Mouse (Mus musculus): ENCODE results near the gene Ppp2r5c.

Ppp2r5c gene

DNA sequence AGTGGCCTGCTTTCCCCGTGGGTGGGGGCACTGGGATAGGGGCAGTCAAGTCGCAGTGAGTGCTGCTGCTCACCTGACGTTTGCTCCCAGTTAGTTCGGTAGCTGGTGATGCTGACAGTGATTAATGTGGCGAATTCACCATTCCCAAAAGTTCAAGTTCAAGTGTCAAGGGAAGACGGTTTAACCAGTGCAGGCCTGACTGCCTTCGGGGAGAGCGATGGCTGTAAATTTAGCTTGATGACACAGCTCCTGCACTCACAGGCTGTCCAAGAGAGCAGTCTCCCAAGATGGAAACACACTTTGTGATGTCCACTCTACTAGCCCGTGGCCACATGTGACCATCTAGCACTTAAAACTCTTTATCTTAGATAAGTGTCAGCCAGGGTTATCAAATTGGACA lies 41.1 kb downstream of the Ppp2r5c start:
- DNase-seq (ENCODE audit: low read depth, low spot score), result no peak

DNA sequence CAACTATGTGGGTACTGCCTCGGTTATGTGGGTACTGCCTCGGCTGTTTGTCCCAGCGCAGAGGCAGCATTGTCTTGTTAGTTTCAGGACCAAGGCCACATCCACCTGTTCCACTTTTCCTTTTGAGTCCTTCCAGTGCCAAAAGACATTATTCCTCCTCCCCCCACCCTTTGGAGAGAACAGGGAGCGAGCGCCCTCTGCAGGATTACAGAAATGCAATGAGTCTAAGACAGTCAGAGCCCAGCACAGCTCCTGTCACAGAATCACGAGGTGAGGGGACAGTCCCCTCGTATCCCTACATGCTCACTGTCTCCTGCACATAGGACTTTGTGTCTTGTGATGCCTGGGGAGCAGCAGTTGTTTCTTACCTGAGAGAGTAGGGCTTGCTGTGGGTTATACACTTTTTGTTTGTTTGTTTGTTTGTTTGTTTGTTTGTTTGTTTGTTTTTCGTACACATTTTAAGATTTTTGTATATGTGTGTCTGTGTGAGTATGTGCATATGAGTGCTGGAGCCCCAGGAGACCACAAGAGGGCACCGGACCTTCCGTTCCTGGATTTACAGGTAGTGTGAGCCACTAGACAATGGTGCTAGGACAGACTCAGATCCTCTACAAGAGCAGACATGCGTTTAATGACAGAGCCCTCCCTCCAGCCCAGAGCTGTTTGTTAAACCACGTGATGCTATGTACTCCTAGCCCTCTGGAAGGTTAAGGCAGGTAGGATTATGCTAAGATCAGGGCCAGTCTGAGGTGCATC lies 43.2 kb downstream of the Ppp2r5c start:
- DNase-seq (ENCODE audit: low read depth, low spot score), result peak; percentile 94

DNA sequence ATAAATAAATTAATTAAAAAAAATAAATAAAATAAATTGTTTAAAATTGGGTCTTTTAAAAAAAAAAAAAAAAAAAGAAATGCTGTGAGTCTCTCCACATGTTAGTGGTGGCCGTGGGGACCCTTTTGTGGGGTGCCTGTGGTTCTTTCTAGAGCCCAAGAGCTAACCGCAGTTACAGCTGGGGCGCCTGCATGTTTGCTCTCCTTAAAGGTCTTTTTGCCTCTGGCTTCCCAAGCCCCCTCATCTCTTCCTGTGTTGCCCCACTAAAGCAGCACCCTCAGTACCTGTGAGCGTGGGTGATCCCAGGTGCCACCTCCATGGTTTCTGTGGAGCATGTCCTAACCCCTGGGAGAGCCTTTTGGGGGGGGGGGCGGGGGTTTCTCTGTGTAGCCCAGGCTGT lies 45.5 kb downstream of the Ppp2r5c start:
- no peak for DNase-seq (ENCODE audit: low read depth, low spot score)

DNA sequence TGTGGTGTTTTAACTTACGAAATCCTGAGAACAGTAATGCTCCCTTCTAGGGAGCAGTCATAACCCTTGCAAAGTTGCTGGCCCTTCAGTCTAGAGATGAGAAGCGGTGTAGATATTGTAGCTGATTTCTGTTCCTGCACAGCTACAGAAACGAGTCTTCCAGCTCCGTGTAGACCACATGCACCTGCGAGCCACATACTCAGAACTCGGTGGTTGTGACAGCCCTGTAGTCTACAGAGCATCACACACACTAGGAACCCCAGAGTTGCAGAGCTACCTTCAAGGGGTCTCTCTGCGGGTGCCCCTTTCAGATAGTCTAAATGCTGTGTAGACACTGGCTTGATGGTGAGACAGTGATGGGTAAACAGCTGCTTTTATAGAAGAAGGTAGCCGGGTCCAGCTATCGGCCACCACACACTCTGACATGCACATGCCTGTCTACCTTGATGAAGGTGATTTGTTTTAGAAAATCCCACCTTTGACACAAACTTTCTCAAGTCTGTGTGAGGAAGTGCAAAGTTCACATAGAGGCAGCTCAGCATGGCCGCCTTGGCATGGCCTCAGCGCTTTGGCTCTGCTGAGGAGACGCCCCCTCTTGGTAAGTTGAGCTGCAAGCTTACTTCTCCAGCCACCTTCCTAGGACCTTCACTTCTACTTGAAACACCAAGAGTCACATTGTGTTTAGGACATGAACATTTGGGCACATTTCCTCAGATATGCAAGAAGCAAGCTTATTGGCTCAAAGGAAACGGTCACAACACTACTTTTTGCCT lies 46.9 kb downstream of the Ppp2r5c start:
- DNase-seq (ENCODE audit: low read depth, low spot score), result no peak

DNA sequence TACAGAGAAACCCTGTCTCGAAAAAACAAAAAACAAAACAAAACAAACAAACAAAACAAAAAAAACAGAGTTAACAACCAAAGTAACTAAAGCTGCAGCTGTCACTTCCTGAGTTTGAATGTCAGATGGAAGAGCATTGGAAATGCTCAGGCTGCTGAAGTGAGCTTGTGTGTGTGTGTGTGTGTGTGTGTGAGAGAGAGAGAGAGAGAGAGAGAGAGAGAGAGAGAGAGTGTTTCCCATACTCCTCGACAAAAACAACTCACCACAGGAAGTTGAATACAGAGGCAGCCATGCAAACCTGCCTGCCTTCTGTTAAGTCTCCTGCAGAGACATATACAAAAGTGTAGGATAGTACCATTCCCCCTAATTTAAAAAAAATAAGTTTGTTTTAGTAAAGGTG lies 47.9 kb downstream of the Ppp2r5c start:
- DNase-seq (ENCODE audit: low read depth, low spot score), result no peak

DNA sequence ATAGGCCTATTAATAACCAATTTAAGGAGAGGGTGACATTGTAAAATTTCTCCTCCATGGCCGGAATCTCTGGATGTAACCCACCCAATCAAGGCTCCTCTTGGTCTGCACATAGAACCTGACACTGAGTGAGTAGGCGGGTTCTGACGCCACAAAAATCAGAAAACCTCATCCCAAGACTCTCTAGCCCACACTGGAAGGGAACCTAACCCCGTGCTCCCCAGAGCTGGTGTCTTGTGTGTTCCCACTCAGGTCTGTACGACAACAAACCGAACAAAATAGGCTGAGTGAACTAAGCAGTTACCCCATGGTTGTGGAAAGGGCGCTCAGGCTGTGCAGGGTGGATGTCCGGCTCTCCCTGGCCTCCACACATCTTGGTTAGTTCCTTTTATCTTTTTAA lies 48.3 kb downstream of the Ppp2r5c start:
- no peak for DNase-seq (ENCODE audit: low read depth, low spot score)

DNA sequence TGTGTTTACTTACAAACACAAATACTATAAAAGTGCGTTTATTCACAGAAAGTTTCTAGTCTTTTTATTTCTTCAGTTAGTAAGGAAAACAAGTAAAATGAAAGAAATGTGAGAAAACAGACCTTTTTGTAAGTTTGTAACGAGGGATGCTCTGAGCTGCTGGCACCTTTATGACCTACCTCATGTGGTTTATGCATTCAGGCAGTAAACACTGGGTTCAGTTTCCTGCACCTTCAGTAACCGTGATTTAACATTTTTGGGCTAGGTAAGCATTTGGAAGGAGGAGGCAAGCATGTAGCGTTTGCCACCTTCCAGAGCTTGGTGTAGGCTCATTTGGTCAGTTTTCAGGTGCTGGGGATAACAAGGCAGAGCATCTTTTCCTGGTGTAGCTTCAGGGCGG lies 49.1 kb downstream of the Ppp2r5c start:
- no peak for DNase-seq (ENCODE audit: low read depth, low spot score)

DNA sequence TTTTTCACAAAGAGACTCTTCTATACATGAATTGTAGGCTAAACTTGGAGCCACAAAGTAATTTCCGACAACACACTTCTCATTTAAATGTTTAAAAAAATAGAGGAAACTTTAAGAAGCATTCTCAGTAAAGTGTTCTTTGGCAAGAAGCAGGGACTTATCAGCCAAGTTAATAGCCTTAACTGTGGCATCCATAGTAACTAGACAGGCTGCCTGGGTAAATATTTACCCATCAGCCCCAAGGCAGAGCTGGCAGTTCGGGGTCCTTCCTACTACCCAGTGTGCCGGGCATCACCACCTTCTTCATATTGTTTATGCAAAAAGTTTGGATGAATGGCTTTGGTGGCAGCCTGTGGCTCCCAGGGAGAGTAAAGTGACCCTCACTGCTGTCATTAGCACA lies 50.1 kb downstream of the Ppp2r5c start:
- DNase-seq (ENCODE audit: low read depth, low spot score), result no peak

DNA sequence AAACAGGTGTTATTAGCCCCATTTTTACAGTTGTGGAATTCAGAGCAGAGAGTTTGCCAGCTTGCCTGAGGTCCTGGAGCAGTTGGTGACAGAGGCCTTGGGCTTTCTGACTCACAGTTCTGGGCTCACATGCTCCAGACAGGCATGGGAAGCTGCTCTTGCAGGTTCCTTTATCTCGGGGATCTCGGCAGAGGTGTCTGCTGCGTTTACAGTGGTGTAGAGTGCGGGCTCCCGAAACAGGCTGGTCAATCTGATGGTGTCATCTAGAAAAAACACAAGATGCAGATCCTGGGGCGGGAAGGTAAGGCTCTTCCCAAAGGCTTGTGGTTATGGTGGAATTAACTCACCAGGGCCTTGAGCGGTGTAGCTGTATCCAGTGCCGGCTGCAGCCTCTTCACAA lies 50.6 kb downstream of the Ppp2r5c start:
- no peak for DNase-seq (ENCODE audit: low read depth, low spot score)

DNA sequence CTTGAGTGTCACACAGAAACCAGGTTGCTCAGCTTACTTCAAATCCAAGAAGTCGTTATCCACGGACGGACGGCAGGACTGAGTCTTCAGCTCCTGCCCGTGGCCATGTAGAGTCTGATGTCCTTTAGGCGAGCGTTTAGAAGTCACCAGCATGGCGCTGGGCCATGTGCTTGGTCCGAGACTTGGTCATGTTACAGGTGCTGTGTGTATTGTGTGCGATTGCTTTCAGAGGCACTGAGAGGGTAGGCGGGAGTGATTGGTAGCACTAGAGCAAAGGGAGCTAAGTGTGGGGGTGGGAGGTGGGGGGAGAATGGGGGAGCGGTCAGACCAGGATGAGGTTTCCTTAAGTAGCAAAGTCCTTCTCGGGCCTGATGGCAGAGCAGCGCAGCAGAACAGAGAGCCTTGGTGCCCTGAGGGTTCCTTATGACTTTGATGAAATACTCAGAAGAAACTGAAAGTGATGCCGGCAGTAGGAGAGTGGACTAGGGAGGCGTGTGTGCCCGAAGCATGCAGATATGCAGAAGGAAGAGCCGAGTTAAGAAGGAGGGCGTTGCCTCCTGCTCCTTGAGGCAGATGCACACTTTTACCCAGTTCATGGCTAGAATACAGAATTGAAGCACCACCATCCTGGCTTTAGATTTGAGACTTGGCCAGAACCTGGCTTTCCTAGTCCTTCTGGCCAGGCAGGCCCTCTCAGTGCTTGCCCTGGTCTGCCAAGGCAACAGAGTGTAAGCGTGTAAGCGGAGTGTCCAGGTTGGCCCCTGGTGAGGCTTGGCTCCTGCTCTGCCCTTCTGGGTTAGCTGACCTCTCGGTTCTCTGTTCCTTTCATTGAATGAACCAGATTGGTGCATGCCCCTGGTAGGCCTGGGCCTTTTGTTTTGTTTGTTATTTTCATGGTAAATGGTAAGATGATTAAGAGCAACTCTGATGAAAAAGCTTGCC lies 51.6 kb downstream of the Ppp2r5c start:
- DNase-seq (ENCODE audit: low read depth, low spot score), result peak; percentile 49

DNA sequence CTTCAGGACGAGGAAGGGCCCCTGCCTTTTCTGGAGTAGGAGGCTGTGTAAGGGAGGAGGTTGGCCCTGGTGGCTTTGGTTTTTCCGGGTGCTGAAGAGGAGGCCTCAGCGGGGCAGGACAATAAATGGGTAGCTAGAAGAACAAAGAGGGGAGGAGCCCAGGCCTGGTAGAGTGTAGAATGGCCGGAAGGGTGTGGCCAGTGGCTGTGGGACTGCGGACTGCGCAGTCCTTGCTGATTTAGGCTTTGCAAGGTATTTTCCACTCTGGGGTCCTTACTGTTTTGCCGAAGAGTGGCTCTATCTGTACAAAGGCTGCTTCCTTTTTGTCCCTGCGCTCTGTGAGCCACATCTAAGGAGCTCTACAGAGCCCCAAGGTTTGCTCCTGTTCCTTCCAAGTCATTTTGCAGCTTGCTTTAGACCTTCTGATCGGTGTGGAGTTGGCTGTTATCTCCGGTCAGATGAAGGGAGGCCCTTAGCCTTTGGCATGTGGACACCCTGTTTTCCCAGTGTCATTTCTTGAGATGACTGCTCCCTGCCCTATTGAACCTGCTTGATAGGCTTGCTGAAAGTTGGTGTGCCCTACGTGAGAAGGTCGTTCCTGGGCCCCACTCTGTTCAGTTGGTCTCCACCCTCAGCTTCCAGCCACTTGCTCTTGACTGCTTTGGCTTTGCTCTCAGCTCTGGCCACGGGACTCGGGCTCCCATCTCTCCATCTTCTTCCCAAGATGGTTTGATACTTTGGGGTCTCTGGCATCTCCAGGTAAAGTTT lies 52.5 kb downstream of the Ppp2r5c start:
- DNase-seq (ENCODE audit: low read depth, low spot score), result peak; percentile 90

DNA sequence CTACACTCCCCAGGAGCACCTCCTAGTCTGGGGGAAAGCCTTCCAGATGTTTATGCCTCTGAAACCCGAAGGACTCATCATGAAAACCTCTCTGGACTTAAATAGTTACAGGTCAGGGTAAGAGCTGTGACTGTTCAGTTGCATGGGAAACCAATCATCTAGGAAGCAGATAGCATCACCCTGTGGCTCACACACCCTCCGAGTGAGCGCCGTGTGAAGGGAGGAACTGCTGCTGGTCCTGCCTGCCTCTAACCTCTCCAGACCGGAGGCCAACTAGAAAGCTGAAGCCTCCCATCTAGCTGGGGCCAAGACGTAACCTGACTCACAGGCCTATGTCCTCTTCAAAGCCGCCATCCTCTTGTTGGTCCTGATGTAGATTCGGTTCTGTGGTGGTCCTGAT lies 53.2 kb downstream of the Ppp2r5c start:
- no peak for DNase-seq (ENCODE audit: low read depth, low spot score)

DNA sequence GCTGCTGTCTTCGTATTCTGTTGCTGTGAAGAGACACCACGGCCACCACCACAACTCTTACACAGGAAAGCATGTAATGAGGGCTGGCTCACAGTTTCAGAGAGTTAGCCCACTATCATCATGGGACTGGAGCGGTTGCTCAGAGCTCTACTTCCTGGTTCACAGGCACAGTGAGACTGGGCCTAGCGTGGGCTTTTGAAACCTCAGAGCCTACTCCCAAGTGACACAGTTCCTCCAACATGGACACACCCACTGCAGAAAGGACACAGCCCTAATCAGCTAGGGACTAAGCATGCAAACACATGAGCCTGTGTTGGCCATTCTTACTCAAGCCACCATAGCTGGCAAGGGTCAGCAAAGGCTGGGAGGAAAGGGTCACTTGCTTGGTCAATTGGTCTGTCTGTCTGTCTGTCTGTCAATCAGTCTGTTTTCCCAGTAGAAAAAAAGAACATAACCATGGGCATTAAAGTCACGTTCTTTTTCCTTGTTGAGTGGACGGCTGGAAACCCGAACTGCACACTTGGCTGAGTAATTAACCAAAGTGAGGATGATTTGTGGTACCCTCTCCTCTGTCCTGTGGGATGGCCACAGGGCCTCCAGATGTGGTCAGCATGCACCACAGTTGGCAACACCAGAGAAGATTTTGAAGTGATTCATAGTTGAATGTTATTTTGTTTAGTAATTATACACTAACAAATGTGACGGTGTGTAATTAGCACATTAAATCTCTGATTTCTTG lies 56.7 kb downstream of the Ppp2r5c start:
- peak; percentile 46 for DNase-seq (ENCODE audit: low read depth, low spot score)

DNA sequence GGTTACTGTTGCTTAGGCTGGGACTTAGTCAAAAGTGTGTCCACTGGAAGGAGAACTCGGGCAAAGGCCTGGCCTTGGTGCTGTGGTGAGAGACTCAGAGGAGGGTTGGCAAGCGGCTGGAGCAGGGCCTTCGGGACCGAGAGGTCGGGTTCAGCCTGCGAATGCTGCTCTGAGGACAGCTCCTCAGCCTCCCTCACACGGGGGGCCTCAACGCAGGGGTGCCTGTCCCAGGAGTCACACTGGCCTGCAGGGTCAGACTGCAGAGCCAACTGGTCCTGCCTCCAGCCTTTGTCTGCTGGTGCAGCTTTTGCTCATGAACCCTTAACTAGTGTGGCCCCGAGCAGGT lies 57.2 kb downstream of the Ppp2r5c start:
- DNase-seq (ENCODE audit: low read depth, low spot score), result no peak

DNA sequence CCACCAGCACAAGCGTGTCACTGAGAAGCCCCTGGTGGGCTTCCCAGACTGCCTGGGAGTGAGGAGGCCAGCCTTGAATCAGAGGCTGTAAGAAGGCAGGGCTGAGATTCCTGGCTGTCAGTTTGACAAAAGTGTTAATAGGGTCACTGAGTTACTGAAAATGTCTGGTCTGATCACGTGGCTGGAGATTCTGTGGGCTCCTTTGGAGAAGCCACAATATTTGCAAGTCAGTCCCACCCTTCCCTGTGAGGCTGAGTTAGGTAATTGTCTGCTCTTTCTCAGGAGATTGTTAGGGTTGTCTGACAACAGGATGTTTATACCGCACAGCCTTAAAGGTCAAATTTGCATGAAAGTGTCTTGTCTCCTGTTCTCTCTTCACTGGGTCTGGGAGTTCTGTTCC lies 57.9 kb downstream of the Ppp2r5c start:
- DNase-seq (ENCODE audit: low read depth, low spot score), result peak; percentile 93

DNA sequence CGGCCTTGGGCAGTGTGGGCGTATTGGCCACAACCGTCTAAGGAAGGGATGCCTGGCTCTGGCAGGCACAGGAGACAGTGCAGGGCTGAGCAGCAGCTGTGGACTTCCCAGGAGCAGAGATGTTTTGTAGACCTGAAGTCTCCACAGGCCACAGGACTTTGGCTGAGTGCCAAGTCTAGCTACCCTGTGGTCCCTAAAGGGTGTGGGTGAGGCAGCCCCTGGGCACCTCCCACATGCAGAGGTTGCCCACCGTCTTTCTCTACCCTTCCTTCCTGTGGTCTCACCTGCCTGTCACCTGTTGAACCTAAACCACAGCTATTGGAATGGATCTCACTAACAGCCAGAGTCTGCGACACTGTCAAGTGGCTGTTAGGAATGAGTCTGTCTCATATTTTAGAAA lies 59.1 kb downstream of the Ppp2r5c start:
- no peak for DNase-seq (ENCODE audit: low read depth, low spot score)

DNA sequence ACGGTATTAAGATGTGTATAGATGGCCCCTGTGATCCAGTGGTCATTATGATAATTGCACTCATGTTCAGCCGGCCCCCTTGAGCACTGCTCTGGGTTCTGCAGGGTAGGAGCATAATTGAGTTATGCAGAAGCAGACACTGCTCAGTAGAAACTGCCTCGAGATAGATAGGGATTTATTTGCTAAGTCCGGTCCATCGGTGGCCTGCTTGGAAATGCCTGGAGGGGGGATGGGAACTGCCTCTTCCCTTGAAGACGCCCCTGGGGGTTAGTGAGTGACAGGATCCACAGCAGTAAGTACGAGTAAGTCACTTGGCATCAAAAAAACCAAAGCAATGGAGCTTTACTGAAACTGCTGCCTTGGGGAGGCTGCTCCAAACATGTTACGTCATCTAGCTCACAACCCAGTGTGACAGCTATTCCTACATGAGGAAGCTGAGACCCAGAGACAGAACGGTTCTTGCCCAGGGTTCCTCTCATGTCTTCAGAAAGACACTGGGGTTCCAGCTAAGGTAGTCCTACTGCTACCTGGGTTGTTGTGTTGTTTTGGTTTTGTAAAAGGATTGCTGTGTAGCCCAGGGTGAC lies 60.9 kb downstream of the Ppp2r5c start:
- DNase-seq (ENCODE audit: low read depth, low spot score), result no peak

DNA sequence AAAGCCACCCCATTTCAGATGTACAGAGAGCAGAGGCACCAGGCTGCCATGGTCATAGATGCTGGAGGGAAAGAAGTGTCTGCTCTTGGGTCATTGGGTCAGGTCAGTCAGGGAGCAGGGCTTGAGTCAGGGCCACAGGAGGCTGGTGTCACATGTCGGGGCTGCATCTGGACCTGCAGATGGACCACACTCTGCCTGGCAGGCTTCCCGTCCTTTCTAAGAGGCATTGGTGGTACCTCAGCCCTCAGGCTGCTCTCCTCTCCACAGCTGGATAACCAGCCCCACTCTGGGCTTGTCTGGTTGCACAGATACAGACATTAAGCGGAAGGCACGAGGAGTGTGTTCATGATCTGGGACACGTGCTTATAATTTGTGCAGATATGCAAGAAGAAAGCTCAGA lies 61.8 kb downstream of the Ppp2r5c start:
- DNase-seq (ENCODE audit: low read depth, low spot score), result no peak

DNA sequence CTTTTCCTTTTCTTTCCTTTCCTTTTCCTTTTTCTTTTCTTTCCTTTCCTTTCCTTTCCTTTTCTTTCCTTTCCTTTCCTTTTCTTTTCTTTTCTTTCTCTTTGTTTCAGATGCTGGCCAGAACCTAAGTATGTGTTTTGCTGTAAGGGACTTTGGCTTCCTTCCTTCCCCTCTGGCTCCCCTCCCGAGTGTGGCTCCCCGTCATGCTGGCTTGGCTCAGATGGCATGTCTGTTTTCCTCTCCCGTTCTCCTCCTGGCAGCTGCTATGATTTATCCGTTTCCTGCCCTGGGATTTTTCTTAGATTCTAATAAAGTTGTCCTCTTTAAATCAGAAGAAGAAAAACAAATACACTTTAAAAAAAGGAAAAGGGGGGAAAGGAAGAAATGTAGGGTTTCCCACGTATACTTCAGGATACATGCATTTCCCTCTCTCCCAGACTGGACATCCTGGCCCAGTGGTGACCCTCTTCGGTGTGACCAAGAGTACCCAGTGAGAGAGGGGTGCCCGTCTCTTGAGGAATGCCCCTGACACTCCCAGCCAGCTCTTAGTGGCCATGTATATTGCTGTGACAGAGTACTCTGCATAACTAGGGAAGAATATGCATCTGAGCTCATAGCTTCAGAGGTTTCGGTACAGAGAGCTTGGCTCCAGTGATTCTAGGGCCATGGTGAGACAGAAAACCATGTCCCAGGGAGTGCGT lies 63.4 kb downstream of the Ppp2r5c start:
- DNase-seq (ENCODE audit: low read depth, low spot score), result no peak

DNA sequence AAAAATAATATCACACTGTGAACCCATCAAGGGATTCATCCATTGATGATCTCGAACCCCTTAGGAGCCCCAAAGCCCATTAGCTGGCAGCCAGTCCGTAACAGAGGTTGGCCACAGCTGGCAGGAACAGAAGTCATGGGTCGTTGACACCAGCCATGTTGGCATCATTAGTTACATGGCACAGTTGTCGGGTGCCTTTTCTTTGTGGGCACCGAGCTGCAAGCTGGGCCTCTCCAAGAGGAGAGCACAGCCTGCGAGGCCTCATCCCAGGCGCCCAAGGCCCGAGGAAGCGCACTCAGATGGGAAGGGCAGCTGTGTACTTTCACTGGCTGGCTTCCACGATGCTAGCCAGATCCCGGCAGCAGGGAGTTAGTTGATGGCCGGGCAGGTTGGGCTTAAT lies 64.3 kb downstream of the Ppp2r5c start:
- no peak for DNase-seq (ENCODE audit: low read depth, low spot score)

Data from ZHBTc4 (cell line).